Mouse (Mus musculus): ENCODE measurements around the gene Arhgef1.

DNA sequence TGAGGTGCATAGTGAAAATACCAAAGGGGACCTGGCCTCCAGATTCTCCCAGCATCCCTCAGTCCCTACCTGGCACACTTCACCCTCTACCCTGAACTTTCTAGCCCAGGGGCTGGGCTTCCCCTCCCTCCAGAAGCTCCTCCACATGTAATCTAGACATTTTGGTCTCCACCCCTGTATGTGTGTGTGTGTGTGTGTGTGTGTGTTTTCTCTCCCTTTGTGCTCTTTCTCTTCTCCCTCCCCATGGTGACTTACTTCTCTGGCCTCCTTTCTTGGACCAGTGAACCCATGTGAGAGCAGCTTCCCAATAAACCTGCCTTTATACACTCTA lies 49.5 kb upstream of the Arhgef1 start:
- TF ChIP-seq GATA1 (IDR thresholded peaks at IDR 0.05; ENCODE audit: low read length) (no peak), TAL1 (IDR thresholded peaks at IDR 0.05; ENCODE audit: low read length) (no peak)

Measured in erythroblast, embryonic 14.5 days (primary cell).